Mouse (Mus musculus) embryonic facial prominence, embryonic 14.5 days (tissue): ENCODE results near the gene Hsp90ab1. TPM values are rescaled to one million over a fixed set of nuclear protein-coding genes. Genes with fewer than 3 reads are reported as not detected.

Source experiments
- ATAC-seq: fragments of 200-750 bp; cut with Nextera tagmentation; 2 replicates; pipeline ENCODE4 v1.8.0; 2017; ENCODE audit warnings: low read depth, moderate number of reproducible peaks, moderate TSS enrichment
- DNase-seq: peaks from one replicate; pipeline ENCODE4 v3.0.0-alpha.2; 2015; ENCODE audit warnings: low spot score
- H3K27ac ChIP-seq: fragments of 300-500 bp; sonication (generic); replicated peaks from 2 replicates; pipeline ENCODE4 v1.5.1; 2014; ENCODE audit warnings: low read depth, mild to moderate bottlenecking, low read length, moderate library complexity
- H3K27me3 ChIP-seq: fragments of 300-500 bp; sonication (generic); replicated peaks from 2 replicates; pipeline ENCODE4 v1.6.1; 2014; ENCODE audit warnings: low read length; ENCODE audit not compliant: control insufficient read depth, insufficient read depth
- H3K36me3 ChIP-seq: fragments of 300-500 bp; sonication (generic); 2 replicates; pipeline ENCODE4 v1.6.1; 2014; ENCODE audit warnings: low read length, mixed read lengths; ENCODE audit not compliant: control insufficient read depth, insufficient read depth
- H3K4me1 ChIP-seq: fragments of 300-500 bp; sonication (generic); 2 replicates; pipeline ENCODE4 v1.6.1; 2014; ENCODE audit warnings: antibody characterized with exemption, low read length; ENCODE audit not compliant: control insufficient read depth, insufficient read depth
- H3K4me2 ChIP-seq: fragments of 300-500 bp; sonication (generic); 2 replicates; pipeline ENCODE4 v1.6.1; 2014; ENCODE audit warnings: low read depth, mild to moderate bottlenecking, low read length, moderate library complexity, mixed read lengths
- H3K4me3 ChIP-seq: fragments of 300-500 bp; sonication (generic); 2 replicates; pipeline ENCODE4 v1.5.1; 2014; ENCODE audit warnings: low read depth, mild to moderate bottlenecking, low read length
- H3K9ac ChIP-seq: fragments of 300-500 bp; sonication (generic); 2 replicates; pipeline ENCODE4 v1.6.1; 2014; ENCODE audit warnings: low read depth, mild to moderate bottlenecking, low read length, moderate library complexity, mixed read lengths
- H3K9me3 ChIP-seq: fragments of 300-500 bp; sonication (generic); 2 replicates; pipeline ENCODE4 v1.6.1; 2016; ENCODE audit warnings: low read length; ENCODE audit not compliant: control insufficient read depth
- WGBS: fragments of 180-500 bp; shearing (Covaris S2); extraction: QIAGEN DNeasy Blood & Tissue Kit; methylation state at CpG from one replicate; pipeline ENCODE4 v1.1.7; 2014; 5-methylcytosine and 5-hydroxymethylcytosine counted together
- polyA plus RNA-seq: library from polyadenylated mRNA; unstranded; fragments of >200 nt; fragmentation: Nextera tagmentation; extraction: Ambion mirVana; gene quantifications from 2 replicates; pipeline ENCODE4 v1.2.1, GENCODE M21; 2014

The Hsp90ab1 gene
- polyA plus RNA-seq, 1 experiment from 2014 or later: 1,431 TPM

DNA sequence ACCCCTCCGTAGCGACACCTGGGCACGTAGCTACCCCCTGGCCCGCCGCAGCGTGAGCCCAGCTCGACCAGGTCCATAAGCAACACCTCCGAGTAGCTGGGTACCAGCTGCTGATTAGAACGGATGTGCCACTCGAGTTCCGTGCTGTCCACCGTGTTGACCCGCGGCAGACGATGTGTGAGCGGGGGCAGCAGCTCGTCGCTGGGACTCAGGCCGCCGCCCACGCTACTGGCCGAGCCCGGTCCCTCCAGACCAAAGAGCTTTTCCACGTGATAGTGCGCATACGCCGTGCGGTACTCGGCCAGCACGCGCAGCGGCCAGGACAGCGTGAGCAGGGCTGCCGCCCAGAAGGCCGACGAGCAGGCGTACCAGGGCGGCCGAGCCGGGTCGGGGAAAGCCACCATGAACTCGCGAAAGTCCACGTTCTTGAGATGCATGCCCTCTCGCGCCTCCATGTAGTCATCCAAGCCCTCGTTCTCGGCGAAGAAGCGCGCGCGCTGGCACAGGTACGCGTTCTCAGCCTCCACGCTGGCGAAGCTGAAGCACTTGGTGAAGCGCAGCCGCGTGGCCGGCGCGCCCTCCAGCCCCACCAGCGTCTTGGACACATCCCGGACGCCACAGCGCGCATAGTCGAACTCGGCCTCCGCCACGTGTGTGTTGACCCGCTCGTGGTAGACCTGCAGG is 27.7 kb downstream of the Hsp90ab1 start:
- no peaks in the 10 kb centered on the region for H3K9me3 ChIP-seq
- peak overlapping the region; percentile 18 for H3K4me3 ChIP-seq
- no peak overlapping the region for H3K27ac ChIP-seq
- H3K36me3 ChIP-seq: peaks cover 20% of the 10 kb centered on the region
- peaks cover 5% of the 10 kb centered on the region; the same call in 1 of the 2 replicates for H3K4me1 ChIP-seq
- peak overlapping the region; percentile 44 for H3K4me2 ChIP-seq
- H3K9ac ChIP-seq: no peak overlapping the region
- 20% methylated on average over 46 of the region's 74 CpGs for WGBS
- ATAC-seq: no peak
- DNase-seq: no peak
- H3K27me3 ChIP-seq: peaks cover 55% of the 10 kb centered on the region

DNA sequence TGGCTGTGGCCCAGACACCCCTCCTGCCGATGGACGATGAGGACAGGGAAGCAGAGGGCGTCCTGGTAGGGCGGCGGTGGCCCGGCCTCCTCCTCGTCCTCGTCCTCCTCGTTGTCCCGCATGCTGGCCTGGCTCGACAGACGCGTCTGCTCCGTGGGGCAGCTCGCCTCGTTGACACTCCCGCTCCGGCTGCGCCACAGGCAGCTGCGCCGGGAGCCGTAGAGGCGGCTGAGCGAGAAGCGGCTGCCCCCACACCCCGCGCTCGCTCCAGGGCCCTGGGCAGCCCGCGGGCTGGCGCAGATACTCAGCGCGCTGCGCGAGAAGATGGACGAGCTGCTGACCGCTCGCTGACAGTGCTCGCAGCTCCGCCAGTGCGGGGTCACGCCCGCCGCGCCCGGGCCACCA is 28.2 kb downstream of the Hsp90ab1 start:
- Histone ChIP-seq H3K27me3 (peaks cover 55% of the 10 kb centered on the region), H3K9ac (no peak overlapping the region), H3K4me1 (peaks cover 5% of the 10 kb centered on the region; the same call in 1 of the 2 replicates), H3K27ac (no peak overlapping the region), H3K4me3 (peak overlapping the region; percentile 18), H3K36me3 (peaks cover 20% of the 10 kb centered on the region), H3K4me2 (peak overlapping the region; percentile 44), H3K9me3 (no peaks in the 10 kb centered on the region)
- DNase-seq: no peak
- 27% methylated on average over 22 of the region's 46 CpGs for WGBS
- ATAC-seq: no peak

DNA sequence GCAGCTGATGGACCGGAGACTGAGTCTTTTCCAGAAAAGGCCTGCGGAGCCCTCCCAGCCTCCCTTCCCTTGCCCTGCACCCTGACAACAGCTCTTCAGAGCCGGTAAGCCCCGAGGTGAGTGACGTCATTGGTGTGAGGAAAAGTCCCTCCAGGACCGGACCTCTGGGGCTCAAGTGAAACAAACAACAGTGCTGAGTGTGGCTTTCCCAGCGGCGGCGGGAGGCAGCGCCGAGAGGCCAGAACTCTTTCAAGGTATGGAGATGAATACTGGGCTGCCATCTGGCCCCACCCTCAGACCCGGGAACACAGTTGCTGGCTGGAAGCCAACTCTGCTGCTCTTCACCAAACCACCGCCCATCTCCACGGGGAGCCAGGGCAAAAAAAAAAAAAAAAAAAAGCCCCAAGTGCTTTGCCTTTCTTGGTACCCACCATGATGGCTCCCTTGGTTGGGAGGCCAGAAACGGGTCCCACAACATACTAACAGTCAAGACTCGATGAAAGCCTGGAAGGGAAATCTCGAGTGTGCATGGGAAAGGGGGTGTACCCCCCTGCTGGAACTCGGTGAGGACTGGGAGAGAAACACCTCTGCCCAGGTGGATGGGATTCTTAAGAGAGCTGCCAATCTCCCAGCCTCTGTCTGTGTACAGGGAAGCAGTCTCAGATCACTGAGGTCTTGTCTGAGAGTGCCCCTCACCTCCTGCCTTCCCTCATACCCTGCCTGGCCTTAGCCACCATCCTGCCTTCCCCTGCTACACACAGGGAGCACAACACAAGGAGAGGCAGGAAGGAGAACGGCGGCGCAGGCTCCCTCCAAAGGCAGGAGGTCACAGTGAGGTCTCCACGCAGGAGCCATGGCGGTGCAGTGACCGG is 28.8 kb downstream of the Hsp90ab1 start:
- H3K27me3 ChIP-seq: peaks cover 61% of the 10 kb centered on the region
- no peak for ATAC-seq

DNA sequence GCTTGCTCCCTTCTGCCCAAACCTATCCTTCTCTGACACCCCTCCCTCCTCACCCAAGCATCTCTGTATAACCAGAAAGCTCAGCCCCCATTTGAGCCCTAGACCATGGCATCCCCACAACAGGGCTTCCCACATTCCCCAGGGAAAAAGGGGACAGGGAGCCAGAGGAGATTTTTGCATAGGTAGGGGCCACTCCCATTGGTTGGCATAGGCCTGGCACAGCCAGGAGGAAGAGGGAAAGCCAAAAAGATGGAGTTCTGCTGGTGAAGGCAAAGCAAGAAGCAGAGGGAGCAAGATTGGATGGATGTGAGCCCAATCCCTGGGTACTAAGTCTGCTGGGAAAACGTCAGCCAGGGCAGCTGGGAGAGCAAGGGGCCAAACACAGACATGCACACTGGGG is 30.0 kb downstream of the Hsp90ab1 start:
- H3K4me1 ChIP-seq: peaks cover 5% of the 10 kb centered on the region; the same call in 1 of the 2 replicates
- no peaks in the 10 kb centered on the region for H3K9me3 ChIP-seq
- peaks cover 61% of the 10 kb centered on the region for H3K27me3 ChIP-seq
- peaks cover 20% of the 10 kb centered on the region for H3K36me3 ChIP-seq
- H3K27ac ChIP-seq: no peak overlapping the region
- ATAC-seq (no peak), DNase-seq (no peak)
- no peak overlapping the region for H3K4me2 ChIP-seq
- WGBS: 39% methylated on average over 1 of the region's 1 CpGs
- no peak overlapping the region for H3K4me3 ChIP-seq
- no peak overlapping the region for H3K9ac ChIP-seq

More for the DNA sequence above, 28.8 kb downstream of the Hsp90ab1 start:
- H3K9ac ChIP-seq: no peak overlapping the region
- DNase-seq: peak; percentile 58
- H3K4me2 ChIP-seq: peak overlapping the region; percentile 44
- H3K27ac ChIP-seq: no peak overlapping the region
- no peaks in the 10 kb centered on the region for H3K9me3 ChIP-seq
- peaks cover 5% of the 10 kb centered on the region; the same call in 1 of the 2 replicates for H3K4me1 ChIP-seq
- peaks cover 20% of the 10 kb centered on the region for H3K36me3 ChIP-seq
- WGBS: 14% methylated on average over 21 of the region's 24 CpGs
- H3K4me3 ChIP-seq: no peak overlapping the region

DNA sequence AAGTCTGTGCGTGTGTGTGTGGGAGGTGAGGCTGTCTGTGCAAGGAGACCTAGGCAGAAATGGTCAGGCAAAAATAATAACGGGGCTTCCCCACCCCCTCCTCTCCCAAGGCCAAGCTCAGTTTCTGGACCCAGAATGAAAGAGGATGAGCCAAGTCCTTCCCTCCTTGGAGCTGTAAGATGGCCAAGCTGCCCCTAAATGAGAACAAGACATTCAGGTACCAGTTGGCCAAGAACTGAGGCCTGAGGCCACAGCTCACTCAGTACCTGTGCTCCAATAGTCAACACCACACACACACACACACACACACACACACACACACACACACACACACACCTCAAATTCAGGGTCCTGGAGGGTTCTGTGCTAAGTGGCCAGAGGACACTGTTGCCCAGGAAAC is 30.4 kb downstream of the Hsp90ab1 start:
- Histone ChIP-seq H3K9me3 (no peaks in the 10 kb centered on the region), H3K36me3 (peaks cover 20% of the 10 kb centered on the region), H3K9ac (no peak overlapping the region), H3K4me1 (peaks cover 5% of the 10 kb centered on the region; the same call in 1 of the 2 replicates), H3K27me3 (peaks cover 56% of the 10 kb centered on the region), H3K4me3 (no peak overlapping the region), H3K27ac (no peak overlapping the region), H3K4me2 (no peak overlapping the region)
- DNase-seq (no peak), ATAC-seq (no peak)
- WGBS: 77% methylated on average over 2 of the region's 2 CpGs

DNA sequence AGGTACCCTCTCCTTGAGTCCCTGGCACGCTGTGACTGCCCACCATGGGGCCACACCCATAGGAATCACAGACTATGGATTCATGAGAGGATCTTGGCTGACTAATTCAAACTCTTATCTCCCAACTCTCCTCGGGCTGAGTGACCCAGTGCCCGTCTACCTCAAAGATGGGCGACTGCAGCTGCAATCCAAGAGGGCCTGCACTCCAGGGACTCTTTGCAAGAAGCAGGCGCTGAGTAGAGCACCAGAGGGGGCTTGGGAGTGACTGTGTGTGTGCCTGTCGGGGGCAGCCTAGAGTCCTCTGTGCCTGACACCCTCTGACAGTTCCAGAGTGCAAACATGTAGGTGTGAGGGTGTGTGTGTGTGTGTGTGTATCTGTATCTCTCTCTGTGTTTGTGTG is 30.9 kb downstream of the Hsp90ab1 start:
- ATAC-seq (no peak), DNase-seq (no peak)
- Histone ChIP-seq H3K27me3 (peaks cover 51% of the 10 kb centered on the region), H3K4me3 (no peak overlapping the region), H3K9ac (no peak overlapping the region), H3K4me2 (no peak overlapping the region), H3K9me3 (no peaks in the 10 kb centered on the region), H3K36me3 (peaks cover 20% of the 10 kb centered on the region), H3K27ac (no peak overlapping the region), H3K4me1 (peaks cover 5% of the 10 kb centered on the region; the same call in 1 of the 2 replicates)
- 26% methylated on average over 6 of the region's 6 CpGs for WGBS

DNA sequence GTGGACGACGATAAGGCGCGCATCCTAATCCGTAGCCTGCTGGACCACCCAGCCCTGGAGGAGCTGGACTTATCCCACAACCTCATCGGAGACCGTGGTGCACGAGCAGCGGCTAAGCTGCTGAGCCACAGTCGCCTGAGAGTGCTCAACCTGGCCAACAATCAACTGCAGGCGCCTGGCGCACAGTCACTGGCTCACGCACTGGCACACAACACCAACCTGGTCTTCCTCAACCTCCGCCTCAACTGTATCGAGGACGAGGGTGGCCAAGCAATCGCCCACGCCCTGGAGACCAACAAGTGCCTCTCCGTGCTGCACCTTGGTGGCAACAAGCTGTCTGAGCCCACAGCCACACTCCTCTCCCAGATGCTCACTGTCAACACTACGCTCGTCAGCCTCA is 33.4 kb downstream of the Hsp90ab1 start:
- 74% methylated on average over 21 of the region's 21 CpGs for WGBS
- Histone ChIP-seq H3K36me3 (peaks cover 7% of the 10 kb centered on the region; the same call in 1 of the 2 replicates), H3K27me3 (peaks cover 30% of the 10 kb centered on the region)

DNA sequence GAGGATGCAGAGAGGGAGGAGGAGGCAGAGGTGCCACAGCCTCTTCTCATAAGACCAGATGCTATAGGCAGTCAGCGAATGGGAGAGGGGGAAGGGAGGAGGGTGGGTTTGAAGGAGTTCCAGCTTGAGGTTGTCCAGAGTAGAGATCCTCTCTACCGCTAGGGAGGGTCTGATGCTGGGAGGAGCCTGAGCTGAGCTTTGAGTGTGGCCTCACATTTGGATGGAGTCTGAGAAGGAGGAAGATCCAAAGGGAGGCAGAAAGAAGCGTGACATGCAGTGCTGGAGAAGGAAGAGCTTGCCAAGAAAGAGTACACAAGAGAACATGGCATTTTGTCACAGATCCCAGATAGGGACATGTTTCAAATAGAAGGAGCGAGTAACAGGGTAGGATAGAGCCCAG is 34.7 kb downstream of the Hsp90ab1 start:
- Histone ChIP-seq H3K27me3 (peaks cover 19% of the 10 kb centered on the region), H3K36me3 (no peaks in the 10 kb centered on the region), H3K4me1 (no peaks in the 10 kb centered on the region), H3K9me3 (no peaks in the 10 kb centered on the region), H3K9ac (no peak overlapping the region), H3K27ac (no peak overlapping the region), H3K4me3 (no peak overlapping the region), H3K4me2 (no peak overlapping the region)
- ATAC-seq: no peak
- no peak for DNase-seq
- WGBS: 69% methylated on average over 4 of the region's 4 CpGs

More for the DNA sequence above, 33.4 kb downstream of the Hsp90ab1 start:
- H3K4me1 ChIP-seq: peaks cover 5% of the 10 kb centered on the region; the same call in 1 of the 2 replicates
- H3K27ac ChIP-seq: no peak overlapping the region
- H3K4me3 ChIP-seq: no peak overlapping the region
- no peak overlapping the region for H3K9ac ChIP-seq
- no peak overlapping the region for H3K4me2 ChIP-seq
- no peak for ATAC-seq
- no peak for DNase-seq
- no peaks in the 10 kb centered on the region for H3K9me3 ChIP-seq
